Mouse (Mus musculus) liver, adult (tissue): ENCODE data around the gene Nubp2.

Source experiments
- GATA4 ChIP-seq: IDR thresholded peaks from 2 replicates; pipeline ENCODE4 v1.6.1; 2014; ENCODE audit warnings: mild to moderate bottlenecking, low read length; ENCODE audit not compliant: insufficient replicate concordance

Nubp2 gene

DNA sequence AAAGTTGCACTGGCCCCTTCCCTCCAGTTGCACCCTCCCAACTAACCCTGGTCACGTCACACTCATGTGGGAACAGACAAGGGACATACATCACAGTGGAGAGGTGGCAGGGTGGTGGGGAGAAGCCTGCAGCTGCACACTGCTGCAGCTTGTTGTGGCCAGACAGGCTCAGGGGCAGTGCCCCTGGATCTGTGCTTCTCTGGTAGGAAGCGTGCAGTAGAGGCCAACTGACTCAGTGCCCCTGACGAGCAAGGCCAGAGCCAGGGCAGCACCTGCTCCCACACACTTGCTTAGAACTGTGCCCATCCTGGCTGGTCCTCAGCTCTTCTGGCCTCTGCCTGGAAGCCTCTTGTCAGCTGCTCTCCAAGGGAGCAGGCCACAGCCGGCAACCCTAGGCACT is 11.5 kb upstream of the Nubp2 start:
- TF ChIP-seq GATA4, result no peak

DNA sequence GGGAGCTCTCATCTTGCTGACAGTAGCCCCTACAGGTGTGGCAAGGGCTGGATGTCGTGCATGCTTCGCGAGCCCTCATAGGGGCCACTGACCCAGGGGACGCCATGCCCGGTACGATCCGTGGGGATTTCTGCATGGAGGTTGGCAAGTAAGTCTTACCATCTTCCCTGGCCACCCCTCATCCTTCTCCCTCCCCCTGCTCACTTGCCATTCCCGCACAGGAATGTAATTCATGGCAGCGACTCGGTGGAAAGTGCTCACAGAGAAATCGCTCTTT is 10.8 kb upstream of the Nubp2 start:
- no peak for TF ChIP-seq GATA4

DNA sequence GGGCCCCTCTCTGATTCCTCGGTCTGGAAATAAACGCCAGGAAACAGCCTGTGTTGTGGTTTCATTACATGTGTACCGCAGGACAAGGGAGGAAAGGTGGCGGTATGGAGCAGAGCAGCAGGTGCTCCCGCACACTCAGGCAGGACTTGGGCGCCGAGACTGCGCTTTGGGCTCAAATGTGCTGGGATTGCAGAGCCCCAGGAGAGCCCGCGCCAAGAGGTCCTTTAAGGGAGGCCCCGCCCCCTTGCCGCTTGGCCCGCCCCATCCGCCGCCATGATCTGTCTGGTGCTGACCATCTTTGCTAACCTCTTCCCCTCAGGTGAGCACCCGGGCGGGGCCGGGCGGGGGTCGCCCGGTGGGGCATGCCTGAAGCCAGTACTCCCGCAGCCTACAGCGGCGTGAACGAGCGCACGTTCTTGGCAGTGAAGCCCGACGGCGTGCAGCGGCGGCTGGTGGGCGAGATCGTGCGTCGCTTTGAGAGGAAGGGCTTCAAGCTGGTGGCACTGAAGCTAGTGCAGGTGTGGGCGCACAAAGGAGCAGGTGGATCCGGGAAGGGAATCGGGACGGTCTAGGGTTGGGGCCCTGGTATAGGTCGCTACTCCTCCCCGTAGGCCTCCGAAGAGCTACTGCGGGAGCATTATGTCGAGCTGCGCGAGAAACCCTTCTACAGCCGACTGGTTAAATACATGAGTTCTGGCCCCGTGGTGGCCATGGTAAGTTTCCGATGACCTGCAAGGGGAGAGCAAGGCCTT is 10.3 kb upstream of the Nubp2 start, which contains the start of gene Nme3:
Gene Nme3, plus strand, starts transcription at position 260 of the 752 bp plus-strand sequence.
- TF ChIP-seq GATA4, result no peak

DNA sequence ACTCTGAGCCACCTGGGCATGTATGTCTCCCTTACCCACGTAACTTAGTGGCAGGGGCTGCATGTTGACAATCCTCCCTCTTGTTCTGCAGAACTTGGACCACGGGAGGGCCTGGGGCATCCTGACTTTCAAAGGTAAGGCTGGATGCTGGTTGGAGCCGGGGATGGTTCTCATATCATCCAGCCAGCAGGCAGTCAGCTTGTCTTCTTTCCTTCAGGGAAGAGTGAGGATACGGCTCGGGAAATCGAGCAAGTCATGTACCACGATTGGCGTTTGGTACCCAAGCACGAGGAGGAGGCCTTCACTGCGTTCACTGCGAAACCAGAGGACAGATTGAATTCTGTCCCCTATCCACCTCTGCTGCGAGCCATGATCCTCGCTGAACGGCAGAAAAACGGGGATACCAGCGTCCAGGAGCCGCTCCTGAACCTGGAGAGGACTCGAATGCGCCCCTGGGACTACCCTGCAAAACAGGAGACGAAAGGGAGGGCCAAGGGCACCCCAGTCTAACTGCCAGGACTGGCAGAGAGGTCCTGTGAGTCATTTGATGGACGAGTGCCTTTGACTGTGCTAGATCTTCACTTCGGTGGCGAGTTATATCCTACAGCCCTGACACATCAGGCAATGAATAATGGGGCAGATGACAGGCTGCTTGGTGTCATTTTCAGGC is 9.6 kb upstream of the Nubp2 start:
- TF ChIP-seq GATA4, result no peak

DNA sequence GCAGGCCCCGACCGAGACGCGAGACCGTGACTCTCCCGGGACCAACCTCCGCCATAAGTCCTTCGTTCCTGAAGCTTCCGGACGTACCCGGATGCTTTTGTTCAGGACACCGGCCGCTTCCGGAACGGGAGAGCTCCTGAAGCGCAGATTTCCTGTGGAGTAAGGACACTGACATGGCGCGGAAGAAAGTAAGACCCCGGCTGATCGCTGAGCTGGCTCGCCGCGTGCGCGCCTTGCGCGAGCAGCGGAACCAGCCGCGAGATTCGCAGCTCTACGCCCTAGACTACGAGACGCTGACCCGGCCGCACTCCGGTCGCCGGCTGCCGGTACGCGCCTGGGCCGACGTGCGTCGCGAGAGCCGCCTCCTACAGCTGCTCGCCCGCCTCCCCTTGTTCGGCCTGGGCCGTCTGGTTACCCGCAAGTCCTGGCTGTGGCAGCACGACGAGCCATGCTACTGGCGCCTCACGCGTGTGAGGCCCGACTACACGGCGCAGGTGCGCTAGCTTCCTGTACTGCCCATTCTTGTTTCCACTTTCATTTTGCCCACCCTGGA is 8.9 kb upstream of the Nubp2 start, which contains the start of the genes Eme2 and Mrps34:
Gene Eme2, minus strand, starts transcription at position 93 of the 553 bp plus-strand sequence.
Gene Mrps34, plus strand, starts transcription at position 122 of the 553 bp plus-strand sequence.
- TF ChIP-seq GATA4, result no peak; the same call in 1 of the 2 replicates

DNA sequence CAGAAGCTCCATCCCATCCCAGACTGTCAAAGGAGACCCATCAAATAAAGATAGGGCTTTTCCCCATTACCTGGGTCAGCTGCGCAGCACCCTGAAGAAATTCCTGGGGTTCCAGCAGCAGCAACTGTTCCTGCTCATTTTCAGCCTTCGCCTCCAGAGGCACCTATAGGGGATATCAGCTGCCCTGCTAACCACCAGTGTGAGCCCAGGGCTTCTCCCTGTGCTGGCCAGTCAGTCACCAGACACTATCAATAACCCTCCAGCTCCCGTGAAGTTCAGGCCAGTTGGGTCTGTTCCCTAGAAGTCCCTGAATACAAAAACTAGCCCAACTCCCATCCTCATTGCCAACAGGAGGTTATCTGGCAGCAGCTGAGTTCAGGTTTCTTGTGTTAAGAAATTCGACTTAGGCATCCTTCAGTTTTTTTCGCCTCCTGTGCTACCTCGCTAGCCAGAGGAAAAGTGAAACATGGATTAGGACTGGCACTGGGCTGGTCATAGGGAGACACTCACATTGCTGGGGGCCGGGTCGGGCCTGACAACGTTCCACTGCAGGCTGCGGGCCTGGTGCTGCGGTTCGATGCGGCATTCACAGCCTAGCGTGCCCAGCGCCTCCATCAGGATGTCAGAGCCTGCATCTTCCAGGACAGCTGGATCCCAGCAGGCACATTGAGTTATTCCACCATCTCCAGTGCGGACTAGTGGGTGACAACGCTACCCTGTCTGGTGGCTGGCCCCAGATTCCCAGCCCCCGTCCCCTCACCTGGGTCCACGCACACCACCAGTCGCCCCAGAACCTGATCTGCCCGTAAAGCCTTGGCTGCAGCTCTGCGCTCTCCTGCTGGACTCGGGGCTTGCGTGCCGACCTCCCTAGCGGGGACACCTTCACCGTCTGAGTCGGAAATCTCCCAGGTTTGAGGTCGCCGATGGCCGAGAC is 8.2 kb upstream of the Nubp2 start:
- no peak for TF ChIP-seq GATA4

DNA sequence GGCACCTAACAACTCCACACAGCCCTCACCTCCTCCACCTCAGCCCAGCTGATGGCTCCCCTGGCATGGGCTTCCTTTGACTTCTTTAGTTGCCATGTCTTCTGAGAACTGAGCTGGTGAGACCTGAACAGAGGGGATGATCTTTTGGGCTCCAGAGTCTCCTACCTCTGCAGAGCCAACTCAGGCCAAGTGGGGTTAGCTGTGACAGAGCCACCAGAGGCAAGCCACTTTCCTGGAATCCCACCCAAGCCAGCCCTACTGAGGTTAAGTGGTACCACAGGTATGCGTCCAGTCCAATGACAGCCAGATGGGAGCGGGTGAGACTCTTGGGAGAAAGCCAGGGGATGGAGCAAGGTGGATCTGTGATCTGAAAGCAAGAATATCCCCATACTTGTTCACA is 7.1 kb upstream of the Nubp2 start:
- TF ChIP-seq GATA4, result no peak

DNA sequence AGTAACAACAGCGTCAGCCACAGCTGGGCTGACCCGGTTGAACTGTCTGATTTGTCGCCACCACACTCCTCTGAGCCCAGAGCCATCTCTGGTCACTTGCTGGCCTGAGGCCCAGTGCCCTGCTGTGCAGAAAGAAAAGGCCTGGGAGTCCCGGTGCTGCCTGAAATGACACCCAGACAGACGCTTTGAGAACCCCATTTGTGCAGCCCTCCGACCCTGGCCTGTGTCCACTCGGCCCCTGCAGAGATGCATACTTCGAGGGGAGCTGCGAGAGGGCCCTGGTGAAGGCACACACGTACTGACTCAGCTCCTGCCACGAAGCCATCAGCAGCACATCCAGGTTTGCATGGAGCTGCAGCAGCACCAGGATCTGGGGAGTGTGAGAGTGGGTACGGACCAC is 6.6 kb upstream of the Nubp2 start:
- no peak for TF ChIP-seq GATA4

DNA sequence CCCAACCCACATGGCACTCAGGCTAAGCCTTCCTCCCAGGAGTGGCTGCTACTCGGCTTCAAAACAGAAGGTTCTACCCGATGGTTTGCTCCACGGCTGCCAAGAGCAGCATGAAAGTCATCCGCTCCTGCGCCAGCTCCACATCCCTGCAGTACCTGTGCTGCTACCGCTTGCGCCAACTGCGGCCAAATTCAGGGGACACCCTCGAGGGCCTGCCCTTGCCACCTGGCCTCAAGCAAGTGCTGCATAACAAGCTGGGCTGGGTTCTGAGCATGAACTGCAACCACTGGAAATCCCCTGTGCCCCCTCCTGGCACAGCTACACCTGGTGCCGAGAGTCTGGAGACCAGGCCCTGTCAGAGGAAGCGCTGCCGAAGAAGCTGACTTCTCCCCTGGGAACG is 5.2 kb upstream of the Nubp2 start:
- no peak for TF ChIP-seq GATA4

DNA sequence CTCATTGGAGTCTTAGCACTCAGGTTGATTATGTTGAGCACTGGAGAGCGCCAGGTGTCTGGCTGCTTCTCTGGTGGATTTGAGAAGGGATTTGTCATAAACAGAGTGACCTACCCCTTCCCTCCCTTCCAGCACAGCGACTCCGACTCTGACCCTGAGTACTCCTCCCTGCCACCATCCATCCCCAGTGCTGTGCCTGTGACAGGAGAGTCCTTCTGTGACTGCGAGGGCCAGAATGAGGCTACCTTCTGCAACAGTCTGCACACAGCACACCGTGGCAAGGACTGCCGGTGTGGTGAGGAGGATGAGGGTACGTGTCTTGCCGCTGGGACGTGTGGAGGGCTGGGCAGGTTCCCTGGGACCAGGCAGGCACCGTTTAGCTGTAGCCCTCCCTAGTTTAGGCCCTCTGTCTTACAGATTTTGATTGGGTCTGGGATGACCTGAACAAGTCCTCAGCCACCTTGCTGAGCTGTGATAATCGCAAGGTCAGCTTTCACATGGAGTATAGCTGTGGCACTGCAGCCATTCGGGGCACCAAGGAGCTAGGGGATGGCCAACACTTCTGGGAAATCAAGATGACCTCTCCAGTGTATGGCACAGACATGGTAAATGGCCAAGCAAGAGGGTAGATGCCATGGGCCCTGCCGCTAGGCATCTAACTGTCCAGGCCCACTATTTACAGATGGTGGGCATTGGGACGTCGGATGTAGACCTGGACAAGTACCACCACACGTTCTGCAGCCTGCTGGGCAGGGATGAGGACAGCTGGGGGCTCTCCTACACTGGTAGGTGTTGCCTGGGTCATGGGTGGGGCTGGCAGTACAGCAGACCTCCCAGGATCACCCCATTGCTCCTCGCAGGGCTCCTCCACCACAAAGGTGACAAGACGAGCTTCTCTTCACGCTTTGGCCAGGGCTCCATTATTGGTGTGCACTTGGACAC is 4.3 kb upstream of the Nubp2 start:
- no peak for TF ChIP-seq GATA4

DNA sequence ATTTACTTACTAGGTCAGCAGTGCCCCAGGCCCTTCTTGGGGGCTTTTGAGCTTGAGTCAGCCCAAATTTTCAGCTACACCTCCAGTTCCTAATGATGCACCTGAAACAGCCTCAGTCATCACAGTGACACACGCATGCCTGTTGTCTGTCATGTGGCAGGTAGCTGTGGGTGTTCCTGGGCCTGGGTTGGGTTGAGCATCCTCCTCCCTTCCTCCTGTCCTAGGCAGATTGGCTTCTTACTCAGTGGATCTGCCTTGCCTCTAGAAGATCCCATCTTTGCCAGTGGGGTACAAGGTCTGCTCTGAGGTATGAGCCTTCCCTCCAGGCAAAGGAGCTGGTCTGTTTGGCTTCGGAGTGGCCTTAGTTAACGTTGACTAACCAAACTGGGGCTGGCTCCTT is 2.7 kb upstream of the Nubp2 start:
- no peak for TF ChIP-seq GATA4

DNA sequence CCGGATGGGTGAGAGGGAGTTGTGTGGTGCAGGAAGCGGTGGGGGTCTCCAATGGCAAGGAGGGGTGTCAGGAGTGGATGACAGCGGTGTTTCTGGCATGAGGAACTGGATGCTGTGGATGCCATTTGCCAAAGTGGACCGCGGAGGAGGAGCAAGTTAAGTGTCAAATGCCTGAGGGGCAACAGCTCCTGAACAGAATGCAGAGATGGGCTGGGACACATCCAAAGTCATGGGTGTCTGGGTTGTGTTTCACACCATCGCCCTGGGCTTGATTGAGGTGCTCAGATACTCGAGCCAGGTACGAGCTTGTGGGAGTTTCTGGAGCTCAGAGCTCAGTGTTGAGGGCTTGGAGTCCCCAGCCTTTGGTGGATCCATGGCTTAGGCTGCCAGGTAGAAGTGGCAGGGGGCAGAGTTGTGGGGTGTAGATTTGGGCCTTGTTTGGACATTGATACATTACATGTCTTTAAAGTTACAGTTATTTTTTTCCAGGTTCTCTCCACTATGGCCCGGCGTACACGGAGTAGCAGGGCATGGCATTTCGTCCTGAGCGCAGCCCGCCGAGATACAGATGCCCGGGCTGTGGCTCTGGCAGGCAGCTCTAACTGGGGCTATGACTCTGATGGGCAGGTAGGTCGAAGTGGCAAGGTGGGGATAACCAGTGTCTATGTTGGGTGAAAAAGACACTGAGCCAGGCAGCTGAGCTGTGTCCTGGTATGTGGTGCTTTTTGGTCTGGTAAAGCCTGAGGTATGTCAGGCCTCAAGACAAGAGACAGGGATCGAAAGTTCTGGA is 1.3 kb upstream of the Nubp2 start:
- TF ChIP-seq GATA4, result no peak

DNA sequence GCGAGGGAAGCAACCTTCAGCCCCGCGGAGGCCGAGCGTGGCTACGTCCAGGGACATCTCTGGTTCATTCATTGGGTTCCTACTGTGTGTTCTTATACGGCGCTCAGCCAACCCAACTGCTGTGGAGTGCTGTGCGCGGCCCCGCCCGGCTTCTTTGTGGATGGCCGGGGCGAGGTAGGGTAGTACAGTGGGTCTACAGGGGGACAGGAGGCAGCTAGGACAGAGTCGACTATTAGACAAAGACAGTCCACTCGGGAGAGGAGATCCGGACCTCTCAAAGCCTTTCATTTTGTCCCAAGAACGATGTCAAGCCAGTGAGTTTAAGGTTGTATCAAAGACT is 753 bp upstream of the Nubp2 start:
- no peak for TF ChIP-seq GATA4
